Mouse (Mus musculus): ENCODE results near the gene Foxc2. TPM values are rescaled to one million over a fixed set of nuclear protein-coding genes. Genes with fewer than 3 reads are reported as not detected.

Foxc2 gene
- polyA plus RNA-seq, 1 experiment from 2014 or later, result 2.6 TPM

- H3K9ac ChIP-seq (ENCODE audit: low read depth, low read length), result no peak overlapping the region
- H3K9me3 ChIP-seq (ENCODE audit: control insufficient read depth, low read length), result no peaks in the 10 kb centered on the region
- no peak overlapping the region for H3K4me3 ChIP-seq (ENCODE audit: low read depth, low read length)
- H3K36me3 ChIP-seq (ENCODE audit: control insufficient read depth, insufficient read depth, low read length), result no peaks in the 10 kb centered on the region
- 2% methylated on average over 21 of the region's 21 CpGs for WGBS
- H3K27ac ChIP-seq (ENCODE audit: low read depth, low read length), result no peak overlapping the region
- peaks cover 5% of the 10 kb centered on the region for H3K4me1 ChIP-seq (replicated peaks; ENCODE audit: control insufficient read depth, insufficient read depth, low read length)
- peak; percentile 46 for ATAC-seq (replicated peaks; ENCODE audit: low FRiP score)
- DNase-seq (ENCODE audit: low spot score), result peak; percentile 92
- H3K4me2 ChIP-seq, result no peak overlapping the region
- H3K27me3 ChIP-seq (replicated peaks; ENCODE audit: control insufficient read depth, insufficient read depth, low read length), result peaks cover 56% of the 10 kb centered on the region
These were observed 2.7 kb upstream of the Foxc2 start for GRCm38 (mm10) chr8:121113261-121113660.

GRCm38 (mm10) chr8:121115136-121115535, 835 bp upstream of the Foxc2 start:
- H3K4me2 ChIP-seq, result peak overlapping the region; percentile 39

GRCm38 (mm10) chr8:121116591-121117185, 717 bp downstream of the Foxc2 start:
- peak overlapping the region; percentile 59; the same call in 1 of the 2 replicates for H3K9ac ChIP-seq (ENCODE audit: low read depth, low read length)
- peak; percentile 46; the same call in 1 of the 2 replicates for ATAC-seq (replicated peaks; ENCODE audit: low FRiP score)
- H3K36me3 ChIP-seq (ENCODE audit: control insufficient read depth, insufficient read depth, low read length), result no peaks in the 10 kb centered on the region; the same call in 1 of the 2 replicates
- 1% methylated on average over 55 of the region's 55 CpGs for WGBS
- peak overlapping the region; percentile 50 for H3K4me3 ChIP-seq (ENCODE audit: low read depth, low read length)
- no peaks in the 10 kb centered on the region for H3K9me3 ChIP-seq (ENCODE audit: control insufficient read depth, low read length)
- H3K27me3 ChIP-seq (replicated peaks; ENCODE audit: control insufficient read depth, insufficient read depth, low read length), result peaks cover 88% of the 10 kb centered on the region
- H3K27ac ChIP-seq (ENCODE audit: low read depth, low read length), result peak overlapping the region; percentile 73
- peaks cover 3% of the 10 kb centered on the region for H3K4me1 ChIP-seq (replicated peaks; ENCODE audit: control insufficient read depth, insufficient read depth, low read length)
- H3K4me2 ChIP-seq, result peak overlapping the region; percentile 84
- DNase-seq (ENCODE audit: low spot score), result no peak

More at GRCm38 (mm10) chr8:121115136-121115535, 835 bp upstream of the Foxc2 start:
- DNase-seq (ENCODE audit: low spot score) (no peak), ATAC-seq (replicated peaks; ENCODE audit: low FRiP score) (no peak)
- no peak overlapping the region for H3K9ac ChIP-seq (ENCODE audit: low read depth, low read length)
- no peaks in the 10 kb centered on the region for H3K9me3 ChIP-seq (ENCODE audit: control insufficient read depth, low read length)
- peaks cover 3% of the 10 kb centered on the region for H3K4me1 ChIP-seq (replicated peaks; ENCODE audit: control insufficient read depth, insufficient read depth, low read length)
- 0 out of 2 replicates have a peak overlapping the region, but pooled peaks have one; percentile 7 for H3K4me3 ChIP-seq (ENCODE audit: low read depth, low read length)
- no peak overlapping the region for H3K27ac ChIP-seq (ENCODE audit: low read depth, low read length)
- H3K36me3 ChIP-seq (ENCODE audit: control insufficient read depth, insufficient read depth, low read length), result no peaks in the 10 kb centered on the region
- WGBS, result 3% methylated on average over 25 of the region's 25 CpGs
- H3K27me3 ChIP-seq (replicated peaks; ENCODE audit: control insufficient read depth, insufficient read depth, low read length), result peaks cover 74% of the 10 kb centered on the region

DNA sequence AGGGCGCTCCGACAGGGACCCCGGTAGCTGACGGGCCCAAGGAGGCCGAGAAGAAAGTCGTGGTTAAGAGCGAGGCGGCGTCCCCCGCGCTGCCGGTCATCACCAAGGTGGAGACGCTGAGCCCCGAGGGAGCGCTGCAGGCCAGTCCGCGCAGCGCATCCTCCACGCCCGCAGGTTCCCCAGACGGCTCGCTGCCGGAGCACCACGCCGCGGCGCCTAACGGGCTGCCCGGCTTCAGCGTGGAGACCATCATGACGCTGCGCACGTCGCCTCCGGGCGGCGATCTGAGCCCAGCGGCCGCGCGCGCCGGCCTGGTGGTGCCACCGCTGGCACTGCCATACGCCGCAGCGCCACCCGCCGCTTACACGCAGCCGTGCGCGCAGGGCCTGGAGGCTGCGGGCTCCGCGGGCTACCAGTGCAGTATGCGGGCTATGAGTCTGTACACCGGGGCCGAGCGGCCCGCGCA, 1.2 kb downstream of the Foxc2 start:
- Histone ChIP-seq H3K4me3 (ENCODE audit: low read depth, low read length) (peak overlapping the region; percentile 50), H3K9ac (ENCODE audit: low read depth, low read length) (peak overlapping the region; percentile 48), H3K9me3 (ENCODE audit: control insufficient read depth, low read length) (no peaks in the 10 kb centered on the region), H3K27ac (ENCODE audit: low read depth, low read length) (0 out of 2 replicates have a peak overlapping the region, but pooled peaks have one; percentile 6), H3K4me1 (replicated peaks; ENCODE audit: control insufficient read depth, insufficient read depth, low read length) (peaks cover 3% of the 10 kb centered on the region), H3K36me3 (ENCODE audit: control insufficient read depth, insufficient read depth, low read length) (no peaks in the 10 kb centered on the region; the same call in 1 of the 2 replicates), H3K4me2 (peak overlapping the region; percentile 84), H3K27me3 (replicated peaks; ENCODE audit: control insufficient read depth, insufficient read depth, low read length) (peaks cover 92% of the 10 kb centered on the region)
- DNase-seq (ENCODE audit: low spot score) (no peak), ATAC-seq (replicated peaks; ENCODE audit: low FRiP score) (no peak)
- WGBS, result 2% methylated on average over 62 of the region's 62 CpGs

- Histone ChIP-seq H3K36me3 (ENCODE audit: control insufficient read depth, insufficient read depth, low read length) (no peaks in the 10 kb centered on the region; the same call in 1 of the 2 replicates), H3K9ac (ENCODE audit: low read depth, low read length) (peak overlapping the region; percentile 48), H3K4me2 (peak overlapping the region; percentile 84), H3K27ac (ENCODE audit: low read depth, low read length) (no peak overlapping the region), H3K27me3 (replicated peaks; ENCODE audit: control insufficient read depth, insufficient read depth, low read length) (peaks cover 95% of the 10 kb centered on the region), H3K4me1 (replicated peaks; ENCODE audit: control insufficient read depth, insufficient read depth, low read length) (peaks cover 3% of the 10 kb centered on the region), H3K4me3 (ENCODE audit: low read depth, low read length) (peak overlapping the region; percentile 50), H3K9me3 (ENCODE audit: control insufficient read depth, low read length) (no peaks in the 10 kb centered on the region)
- DNase-seq (ENCODE audit: low spot score) (no peak), ATAC-seq (replicated peaks; ENCODE audit: low FRiP score) (no peak)
- 2% methylated on average over 28 of the region's 28 CpGs for WGBS
These were observed 1.9 kb downstream of the Foxc2 start for GRCm38 (mm10) chr8:121117906-121118305.

DNA sequence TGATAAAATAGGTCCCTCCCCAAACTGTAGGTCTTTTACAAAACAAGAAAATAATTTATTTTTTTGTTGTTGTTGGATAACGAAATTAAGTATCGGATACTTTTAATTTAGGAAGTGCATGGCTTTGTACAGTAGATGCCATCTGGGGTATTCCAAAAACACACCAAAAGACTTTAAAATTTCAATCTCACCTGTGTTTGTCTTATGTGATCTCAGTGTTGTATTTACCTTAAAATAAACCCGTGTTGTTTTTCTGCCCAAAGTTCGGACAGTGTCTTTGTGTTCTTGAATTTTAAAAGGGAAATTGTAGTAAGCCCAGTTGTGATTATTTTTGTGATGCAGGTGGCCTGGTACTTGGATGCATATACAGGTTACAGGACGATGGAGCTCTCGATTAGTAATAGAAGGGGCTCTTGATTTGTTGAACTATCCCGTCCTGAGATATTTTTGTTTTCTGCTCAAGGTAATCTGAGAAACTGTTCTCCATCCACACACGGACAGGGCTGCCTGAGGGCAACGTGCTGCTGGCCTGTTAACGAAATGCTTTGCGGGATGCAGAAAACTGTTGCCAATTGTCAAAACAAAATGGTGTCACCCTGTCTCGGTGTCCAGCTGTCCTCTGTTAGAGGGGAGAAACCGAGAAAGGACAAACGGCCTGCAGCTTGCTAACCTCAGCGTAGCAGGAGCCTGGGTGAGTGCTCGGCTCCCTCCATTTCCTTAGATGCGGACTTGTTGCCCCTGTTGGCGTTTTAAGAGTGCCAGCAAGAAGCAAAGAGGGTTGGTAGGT, 2.9 kb downstream of the Foxc2 start:
- H3K27me3 ChIP-seq (replicated peaks; ENCODE audit: control insufficient read depth, insufficient read depth, low read length), result peaks cover 100% of the 10 kb centered on the region
- ATAC-seq (replicated peaks; ENCODE audit: low FRiP score), result no peak
- DNase-seq (ENCODE audit: low spot score), result no peak
- H3K9me3 ChIP-seq (ENCODE audit: control insufficient read depth, low read length), result no peaks in the 10 kb centered on the region
- H3K36me3 ChIP-seq (ENCODE audit: control insufficient read depth, insufficient read depth, low read length), result no peaks in the 10 kb centered on the region; the same call in 1 of the 2 replicates
- 4% methylated on average over 18 of the region's 18 CpGs for WGBS
- peak overlapping the region; percentile 84 for H3K4me2 ChIP-seq
- no peak overlapping the region for H3K27ac ChIP-seq (ENCODE audit: low read depth, low read length)
- no peaks in the 10 kb centered on the region; the same call in none of the 2 replicates for H3K4me1 ChIP-seq (replicated peaks; ENCODE audit: control insufficient read depth, insufficient read depth, low read length)
- H3K4me3 ChIP-seq (ENCODE audit: low read depth, low read length), result peak overlapping the region; percentile 50
- no peak overlapping the region for H3K9ac ChIP-seq (ENCODE audit: low read depth, low read length)

GRCm38 (mm10) chr8:121119635-121120455, 3.9 kb downstream of the Foxc2 start:
- Histone ChIP-seq H3K36me3 (ENCODE audit: control insufficient read depth, insufficient read depth, low read length) (no peaks in the 10 kb centered on the region; the same call in 1 of the 2 replicates), H3K9me3 (ENCODE audit: control insufficient read depth, low read length) (no peaks in the 10 kb centered on the region), H3K4me2 (peak overlapping the region; percentile 84), H3K4me3 (ENCODE audit: low read depth, low read length) (no peak overlapping the region), H3K4me1 (replicated peaks; ENCODE audit: control insufficient read depth, insufficient read depth, low read length) (no peaks in the 10 kb centered on the region; the same call in none of the 2 replicates), H3K27ac (ENCODE audit: low read depth, low read length) (no peak overlapping the region), H3K9ac (ENCODE audit: low read depth, low read length) (no peak overlapping the region), H3K27me3 (replicated peaks; ENCODE audit: control insufficient read depth, insufficient read depth, low read length) (peaks cover 99% of the 10 kb centered on the region)
- ATAC-seq (replicated peaks; ENCODE audit: low FRiP score) (no peak), DNase-seq (ENCODE audit: low spot score) (no peak)
- 17% methylated on average over 12 of the region's 12 CpGs for WGBS

Measured in liver, embryonic 11.5 days (tissue).